Mouse (Mus musculus) myocyte (in vitro differentiated cells): ENCODE data around the gene Epha3.

ENCODE experiments used
- CEBPB ChIP-seq: IDR thresholded peaks from 2 replicates; pipeline ENCODE4 v1.6.1; 2011; ENCODE audit warnings: mild to moderate bottlenecking, moderate library complexity; ENCODE audit not compliant: poor library complexity, insufficient read depth, severe bottlenecking
- E2F4 ChIP-seq: IDR thresholded peaks from one replicate; pipeline ENCODE4 v1.6.1; 2011; ENCODE audit warnings: mild to moderate bottlenecking, control low read depth, moderate library complexity; ENCODE audit not compliant: insufficient read depth
- MAX ChIP-seq: IDR thresholded peaks from one replicate; pipeline ENCODE4 v1.6.1; 2011; ENCODE audit warnings: low read depth, mild to moderate bottlenecking, control low read depth
- MYOG ChIP-seq, 3 experiments: IDR thresholded peaks; one replicate each; pipeline ENCODE4 v1.6.1; 2011; ENCODE audit warnings: control low read depth in 2 of 3, low read depth in 2 of 3, mild to moderate bottlenecking in 2 of 3; ENCODE audit not compliant: insufficient read length in 2 of 3, control insufficient read depth in 1 of 3, insufficient read depth in 1 of 3
- POLR2A ChIP-seq: IDR thresholded peaks from one replicate; pipeline ENCODE4 v1.6.1; 2011; ENCODE audit warnings: low read depth, mild to moderate bottlenecking, control low read depth, moderate library complexity; ENCODE audit not compliant: insufficient read length
- POLR2AphosphoS2 ChIP-seq: IDR thresholded peaks from one replicate; pipeline ENCODE4 v1.6.1; 2011; ENCODE audit warnings: low read depth, control low read depth; ENCODE audit not compliant: insufficient read length
- REST ChIP-seq: IDR thresholded peaks from one replicate; pipeline ENCODE4 v1.6.1; 2011; ENCODE audit warnings: mild to moderate bottlenecking, control low read depth, moderate library complexity; ENCODE audit not compliant: insufficient read depth, insufficient read length
- USF1 ChIP-seq: IDR thresholded peaks from one replicate; pipeline ENCODE4 v1.6.1; 2011; ENCODE audit warnings: low read depth, mild to moderate bottlenecking, control low read depth, moderate library complexity

DNA sequence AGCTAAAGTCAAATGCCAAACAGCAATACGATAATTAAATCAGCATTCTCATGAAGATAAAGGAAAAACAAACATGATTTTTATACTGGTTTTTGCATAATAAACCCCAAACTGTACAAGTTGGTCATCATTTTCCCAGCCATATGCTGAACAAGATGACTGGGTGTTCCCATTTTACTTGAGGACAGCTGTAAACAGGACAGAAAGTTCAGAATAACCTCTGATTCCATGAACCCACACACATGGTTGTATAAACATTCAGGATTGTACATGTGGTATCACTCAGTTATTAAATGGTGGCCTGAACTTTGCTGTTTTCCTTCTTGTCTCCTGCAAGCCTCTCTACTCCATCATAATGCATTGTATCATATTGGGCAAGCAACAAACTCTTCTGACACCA is 346.3 kb downstream of the Epha3 start:
- TF ChIP-seq POLR2A (no peak), E2F4 (no peak), CEBPB (no peak), REST (no peak), MYOG (IDR thresholded peaks at IDR 0.05; ENCODE audit: control insufficient read depth in 1 of 3, insufficient read depth in 1 of 3, insufficient read length in 2 of 3, low read depth in 2 of 3) (no peak), MAX (no peak), USF1 (no peak), POLR2AphosphoS2 (no peak)
